Mouse (Mus musculus): Measurements from ENCODE around the gene Rnf150.

Rnf150 gene

DNA sequence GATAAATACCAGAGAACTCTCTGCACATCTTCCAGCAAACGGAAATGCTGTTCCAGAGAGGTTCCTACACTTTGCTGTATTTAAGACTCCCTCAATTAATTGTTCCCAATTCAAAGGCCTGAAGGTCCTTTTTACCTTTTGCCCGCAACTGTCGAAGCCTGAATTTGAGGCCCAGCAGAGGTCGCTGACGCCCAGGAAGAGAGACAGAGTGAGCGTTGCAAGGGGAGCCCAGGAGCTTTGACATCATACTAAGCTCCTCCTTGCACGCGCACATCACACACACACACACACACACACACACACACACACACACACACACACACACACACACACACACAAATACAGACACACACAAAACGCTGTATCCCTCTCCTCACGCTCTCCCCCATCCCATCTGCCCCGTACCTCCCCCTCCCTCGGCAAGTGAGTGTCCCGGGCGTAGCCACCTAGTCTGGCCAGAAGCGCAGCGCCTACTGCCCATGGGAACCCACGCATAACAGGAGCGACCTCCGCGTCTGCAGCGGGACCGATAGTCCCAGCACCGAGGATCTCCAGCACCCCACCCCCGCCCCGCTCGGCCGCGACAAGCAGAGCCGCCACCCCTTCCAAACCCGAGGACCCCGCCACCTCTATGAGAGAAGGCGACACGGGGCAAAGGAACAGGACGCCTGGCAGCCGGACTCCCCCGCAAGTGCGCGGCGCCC is at the start of gene Rnf150:
TSS of gene Rnf150 (plus strand) at position 316 of the 704 bp plus-strand sequence.
- peak; percentile 74 for DNase-seq (ENCODE audit: extremely low spot score)

DNA sequence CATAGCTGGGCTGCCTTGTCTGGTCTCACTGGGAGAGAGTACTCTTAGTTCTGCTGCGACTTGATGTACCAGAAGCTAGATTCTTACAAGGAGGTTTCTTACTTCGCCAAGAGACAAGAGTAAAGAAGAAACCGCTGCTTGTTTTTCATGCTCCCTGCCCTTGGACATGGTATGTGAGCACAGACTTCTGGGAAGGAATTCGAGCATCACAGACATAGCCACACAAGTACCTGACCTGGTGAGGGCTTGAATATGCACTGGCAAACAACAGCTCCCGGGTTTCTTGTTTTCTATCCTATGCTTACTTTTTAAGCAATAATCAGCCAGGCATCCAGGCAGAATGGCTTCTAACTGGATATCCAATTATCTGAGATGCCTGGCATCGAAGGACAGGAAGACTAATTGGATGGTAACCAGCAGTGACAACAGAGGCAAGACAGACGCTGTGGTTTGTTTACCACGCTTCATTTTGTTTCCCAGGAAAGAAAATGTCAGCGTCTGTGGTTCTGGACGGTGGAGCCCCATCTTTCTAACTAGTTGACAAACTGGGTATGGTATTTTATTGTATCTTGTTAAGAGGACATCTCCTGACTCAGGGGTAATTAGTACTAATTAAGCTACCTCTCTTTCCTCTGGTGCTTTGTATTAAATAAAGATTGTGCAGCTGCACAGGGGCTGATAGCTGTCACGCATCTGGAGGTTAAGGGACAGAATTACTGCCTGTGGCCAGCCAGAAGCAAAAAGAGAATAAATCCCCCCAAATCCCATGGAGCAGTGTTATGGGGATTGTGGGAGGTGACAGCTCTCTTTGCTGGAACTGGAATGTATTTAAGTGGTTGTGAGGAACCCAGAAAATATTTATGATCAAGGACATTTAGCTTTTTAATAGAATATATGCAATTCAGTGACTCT is 36.8 kb upstream of the Rnf150 start:
- no peak for DNase-seq (ENCODE audit: extremely low spot score)

DNA sequence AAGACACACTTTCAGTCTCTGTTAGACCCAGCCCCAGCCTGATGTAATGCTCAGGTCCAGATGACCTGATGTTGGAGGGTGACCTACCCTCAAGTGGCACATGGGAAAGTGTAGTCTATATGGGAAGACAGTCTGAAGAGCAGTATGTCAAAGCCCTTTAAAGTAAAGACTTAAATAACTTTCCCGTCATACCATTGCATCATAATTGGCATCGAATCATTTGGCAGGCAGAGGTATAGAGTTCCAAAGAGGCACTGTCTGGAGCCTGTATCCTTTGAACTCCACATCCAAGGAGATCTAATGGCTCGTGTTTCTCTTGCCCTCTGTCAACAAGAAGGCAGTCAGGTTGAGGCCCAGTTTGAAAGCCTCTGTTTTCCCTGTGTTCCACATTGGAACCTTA is 22.7 kb upstream of the Rnf150 start:
- no peak for DNase-seq (ENCODE audit: extremely low spot score)

DNA sequence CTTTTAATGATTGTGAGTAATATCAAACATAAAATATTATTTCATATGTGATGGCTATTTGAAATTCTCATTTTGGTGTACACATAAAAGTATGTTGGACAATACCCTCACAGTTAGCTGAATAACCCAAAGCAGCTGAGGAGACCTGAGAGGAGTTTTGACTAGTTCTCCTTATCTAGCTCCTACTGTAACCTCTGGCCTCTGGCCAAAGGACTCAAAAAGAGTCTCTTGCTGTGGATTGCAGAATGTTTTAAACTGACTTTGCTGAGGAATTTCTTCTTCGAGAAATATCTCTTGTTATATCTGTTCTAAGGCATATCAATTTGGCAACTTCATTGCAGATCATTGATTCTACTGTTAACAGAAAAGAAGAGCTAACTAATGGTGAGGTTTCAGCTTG is 22.2 kb upstream of the Rnf150 start:
- DNase-seq (ENCODE audit: extremely low spot score) = no peak

DNA sequence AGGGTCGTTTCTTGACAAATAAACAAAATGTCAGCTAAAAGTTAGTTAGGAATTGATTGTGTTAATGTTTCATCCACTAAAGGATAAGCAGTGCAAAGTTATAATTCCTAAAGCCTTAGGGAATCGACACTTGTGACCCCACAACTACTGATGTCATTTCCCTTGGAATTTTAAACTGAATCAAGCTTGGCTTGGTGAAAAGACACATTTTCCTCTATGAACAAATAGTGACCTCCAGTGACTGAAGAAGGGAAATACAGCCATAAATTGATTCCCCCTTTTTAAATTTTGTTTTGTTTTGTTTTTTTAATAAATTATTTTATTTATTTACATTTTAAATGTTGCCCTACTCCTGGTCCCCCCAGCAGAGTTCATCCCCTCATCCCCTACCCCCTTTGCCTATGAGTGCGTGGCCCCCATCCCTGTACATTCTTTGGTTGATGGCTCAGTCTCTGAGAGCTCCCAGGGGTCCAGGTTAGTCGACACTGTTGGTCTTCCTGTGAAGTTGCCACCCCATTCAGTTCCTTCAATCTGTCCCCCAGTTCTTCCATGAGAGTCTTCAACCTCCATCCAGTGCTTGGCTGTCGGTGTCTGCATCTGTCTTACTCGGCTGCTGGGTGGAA is 21.5 kb upstream of the Rnf150 start:
- DNase-seq (ENCODE audit: extremely low spot score) = no peak

DNA sequence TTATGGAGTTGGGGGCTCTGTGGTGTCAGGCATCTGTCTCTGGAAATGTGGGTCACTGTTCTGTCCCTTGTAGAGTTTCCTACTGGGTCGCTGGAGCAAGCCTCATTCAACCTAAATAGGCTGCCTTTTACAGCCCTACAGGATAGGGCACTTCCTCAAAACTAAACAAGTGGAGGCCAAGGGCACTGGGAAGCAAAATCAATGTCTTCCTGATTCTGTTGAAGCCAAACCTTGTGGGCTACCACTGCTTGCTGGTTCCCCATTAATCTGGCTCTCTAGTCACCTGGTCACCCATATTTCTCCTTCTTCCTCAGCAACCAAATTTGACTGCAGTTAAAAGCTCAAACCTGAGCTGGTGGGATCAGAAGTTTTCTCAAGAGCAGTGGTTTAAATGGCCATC is 19.5 kb upstream of the Rnf150 start:
- no peak for DNase-seq (ENCODE audit: extremely low spot score)

DNA sequence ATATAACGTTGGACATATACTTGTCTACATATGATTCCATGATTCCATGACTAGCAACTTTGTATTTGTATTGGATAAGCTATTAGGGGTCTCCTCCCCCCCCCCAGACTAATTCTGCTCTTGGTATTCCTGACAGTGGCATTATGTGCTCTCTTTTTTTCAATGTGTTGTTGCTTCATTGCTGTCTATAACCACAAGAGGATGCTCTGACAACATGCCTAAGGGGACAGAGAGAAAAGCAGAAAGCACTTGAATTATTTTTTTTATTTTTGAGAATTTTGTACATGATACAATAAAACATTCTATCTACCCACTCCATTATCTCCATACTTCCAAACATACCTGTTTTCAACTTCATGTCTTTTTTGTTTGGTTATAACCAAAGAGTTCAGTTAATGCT is 18.7 kb upstream of the Rnf150 start:
- no peak for DNase-seq (ENCODE audit: extremely low spot score)

DNA sequence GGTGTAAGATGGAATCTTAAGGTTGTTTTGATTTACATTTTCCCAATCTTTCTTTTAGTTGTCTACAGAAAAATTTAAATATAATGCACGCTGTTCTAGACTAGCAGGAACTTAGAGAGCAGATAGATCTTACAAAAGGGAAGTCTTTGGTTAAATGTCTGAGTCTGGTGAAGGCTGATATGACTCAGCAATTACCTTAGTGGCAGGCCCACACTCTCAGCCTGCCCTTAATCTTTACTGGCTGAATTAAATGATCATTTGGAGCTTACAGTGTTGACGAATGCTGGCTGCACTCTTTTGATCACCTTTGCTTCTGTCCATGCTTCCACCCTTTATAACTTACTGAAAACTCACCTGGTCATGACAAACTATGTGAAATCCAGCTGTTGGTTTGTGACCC is 17.1 kb upstream of the Rnf150 start:
- DNase-seq (ENCODE audit: extremely low spot score) = no peak

DNA sequence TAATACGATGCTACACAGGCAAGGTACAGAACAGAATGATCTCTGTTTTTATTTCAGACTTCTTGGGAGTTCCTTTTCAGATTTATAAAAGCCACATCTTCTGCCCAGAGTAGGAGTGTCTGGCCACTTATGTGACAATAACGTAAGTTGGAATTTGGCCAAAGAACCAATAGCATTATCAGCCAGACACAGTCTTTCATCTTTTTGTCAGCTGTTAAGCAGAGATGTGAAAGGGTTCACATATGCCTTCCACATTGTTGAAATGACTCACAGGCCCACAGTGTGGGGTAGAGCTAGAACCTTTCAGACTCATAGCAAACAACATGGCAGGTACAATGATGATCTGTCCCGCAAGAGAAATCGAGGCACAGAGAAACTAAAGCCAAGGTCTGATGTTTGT is 16.4 kb upstream of the Rnf150 start:
- DNase-seq (ENCODE audit: extremely low spot score) = no peak

DNA sequence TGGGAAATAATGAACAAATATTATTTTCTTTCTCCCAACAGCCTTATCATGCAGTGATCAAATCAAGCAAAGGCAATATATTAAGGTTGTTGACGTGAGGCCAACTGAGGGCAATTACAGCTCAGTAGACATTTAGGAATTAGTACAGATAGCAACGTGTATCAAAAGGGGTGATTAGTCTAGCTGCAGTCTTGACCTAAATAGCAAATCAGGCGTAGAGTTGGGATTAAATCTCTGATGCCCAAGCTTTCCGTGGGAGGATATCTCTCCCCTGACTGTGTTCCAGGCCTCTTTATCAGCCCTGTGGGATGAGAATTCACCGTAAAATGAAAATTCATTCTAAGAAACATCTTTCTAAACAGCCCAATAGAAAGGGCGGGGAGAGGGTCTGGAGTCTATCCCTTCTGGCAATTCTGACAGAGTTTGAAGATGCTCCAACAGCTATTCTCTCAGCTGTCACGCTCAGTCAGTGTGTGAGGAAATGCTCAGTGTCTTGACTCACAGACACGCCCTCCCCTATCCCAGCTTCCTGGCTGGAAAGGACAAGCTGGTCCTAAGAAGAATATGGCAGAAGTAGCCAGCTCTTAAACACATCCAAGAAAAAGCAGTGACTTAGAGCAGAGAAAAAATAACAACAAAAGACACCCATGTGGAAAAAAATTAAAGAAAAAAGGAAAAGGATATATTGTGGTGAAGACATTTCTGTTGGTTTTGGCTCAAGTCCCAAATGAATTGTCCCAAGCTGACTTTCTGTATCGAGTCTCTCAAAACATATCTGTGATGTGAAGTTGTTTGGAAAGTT is 4.4 kb upstream of the Rnf150 start:
- DNase-seq (ENCODE audit: extremely low spot score) = no peak

DNA sequence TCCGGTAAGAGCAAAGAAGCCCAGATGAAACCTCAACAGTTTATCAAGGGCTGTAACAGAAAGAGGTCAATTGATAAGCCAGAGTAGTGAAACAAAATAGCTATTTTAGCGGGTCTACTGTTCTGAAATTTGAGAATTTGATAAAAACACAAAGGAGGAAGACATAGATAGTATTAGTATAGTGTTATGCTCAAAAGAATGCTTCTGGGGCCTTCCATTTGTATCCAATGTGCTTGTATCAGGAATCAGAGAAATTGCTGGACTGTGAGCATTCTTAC is 3.9 kb upstream of the Rnf150 start:
- no peak for DNase-seq (ENCODE audit: extremely low spot score)

DNA sequence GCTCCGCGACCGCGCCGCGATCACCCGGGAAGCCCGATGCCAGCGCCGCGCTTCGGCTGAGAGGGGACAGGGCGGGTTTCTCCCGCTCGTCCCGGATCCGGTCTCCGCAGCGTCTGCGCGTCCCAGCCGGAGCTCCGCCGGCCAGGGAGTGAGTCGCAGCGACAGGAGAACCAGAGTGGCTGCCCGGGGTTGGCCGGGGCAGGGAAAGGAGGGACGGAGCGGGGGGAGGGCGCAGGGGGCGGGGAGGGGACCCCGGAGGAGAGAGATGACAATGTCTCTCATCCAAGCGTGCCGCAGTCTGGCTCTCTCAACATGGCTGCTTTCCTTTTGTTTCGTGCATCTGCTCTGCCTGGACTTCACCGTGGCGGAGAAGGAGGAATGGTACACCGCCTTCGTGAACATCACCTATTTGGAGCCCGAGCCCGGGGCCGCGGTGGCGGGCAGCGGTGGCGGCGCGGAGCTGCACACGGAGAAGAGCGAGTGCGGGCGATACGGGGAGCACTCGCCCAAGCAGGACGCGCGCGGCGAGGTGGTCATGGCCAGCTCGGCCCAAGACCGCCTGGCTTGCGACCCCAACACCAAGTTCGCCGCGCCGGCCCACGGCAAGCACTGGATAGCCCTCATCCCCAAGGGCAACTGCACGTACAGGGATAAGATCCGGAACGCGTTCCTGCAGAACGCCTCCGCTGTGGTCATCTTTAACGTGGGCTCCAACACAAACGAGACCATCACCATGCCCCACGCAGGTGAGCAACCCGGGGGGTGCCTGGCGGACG is 777 bp downstream of the Rnf150 start:
- peak; percentile 74 for DNase-seq (ENCODE audit: extremely low spot score)

DNA sequence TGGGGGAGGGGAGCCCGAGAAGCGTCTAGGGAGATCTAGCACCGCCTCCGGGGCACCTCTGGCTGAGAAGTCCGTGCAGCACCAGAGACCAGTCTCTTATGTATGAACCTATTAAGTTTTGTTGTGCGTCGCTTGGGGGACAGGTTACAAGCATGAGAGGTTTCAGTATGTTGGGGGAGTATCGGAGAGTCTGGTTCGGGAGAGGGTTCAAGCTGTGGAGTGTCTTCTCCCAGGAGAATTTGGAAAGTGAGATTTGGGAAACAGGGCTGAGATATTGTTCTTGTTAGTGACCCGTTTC is 1.3 kb downstream of the Rnf150 start:
- DNase-seq (ENCODE audit: extremely low spot score) = no peak

DNA sequence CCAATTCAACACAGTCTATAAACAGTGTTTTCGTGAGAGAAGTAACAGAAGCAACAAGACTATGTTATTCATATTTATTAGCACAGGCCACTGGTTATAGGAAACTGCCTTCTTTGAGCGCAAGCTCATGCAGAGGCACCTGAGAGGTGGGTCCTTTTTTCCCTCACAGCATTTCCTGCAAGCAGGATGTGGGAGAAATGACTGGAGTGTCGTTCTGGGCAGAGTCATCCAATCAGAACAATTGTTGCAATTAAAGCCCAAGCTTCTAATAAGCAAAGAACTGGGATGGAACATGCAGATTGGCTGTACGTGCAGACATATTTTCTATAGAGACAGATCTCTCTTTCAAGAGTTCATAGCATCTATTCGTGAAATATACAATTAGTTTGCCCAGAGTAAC is 2.1 kb downstream of the Rnf150 start:
- no peak for DNase-seq (ENCODE audit: extremely low spot score)

DNA sequence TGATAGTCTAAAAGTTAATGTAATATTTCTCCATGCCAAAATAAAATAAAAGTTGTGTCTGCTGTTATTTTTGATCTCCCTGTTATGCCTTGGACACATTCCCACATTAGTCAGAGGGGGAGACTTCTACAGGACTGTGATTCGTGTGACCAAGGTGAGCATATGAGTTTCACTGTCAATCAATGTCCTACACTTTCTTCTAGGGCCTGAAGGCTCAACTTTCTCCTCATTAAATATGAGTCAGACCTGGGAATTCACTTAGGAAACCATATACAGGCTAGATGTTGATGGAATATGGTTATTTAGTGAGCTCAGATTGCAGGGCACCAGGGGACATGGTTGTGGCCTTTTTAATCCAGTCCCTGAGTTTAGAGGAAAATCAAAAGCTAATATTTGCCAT is 3.1 kb downstream of the Rnf150 start:
- no peak for DNase-seq (ENCODE audit: extremely low spot score)

DNA sequence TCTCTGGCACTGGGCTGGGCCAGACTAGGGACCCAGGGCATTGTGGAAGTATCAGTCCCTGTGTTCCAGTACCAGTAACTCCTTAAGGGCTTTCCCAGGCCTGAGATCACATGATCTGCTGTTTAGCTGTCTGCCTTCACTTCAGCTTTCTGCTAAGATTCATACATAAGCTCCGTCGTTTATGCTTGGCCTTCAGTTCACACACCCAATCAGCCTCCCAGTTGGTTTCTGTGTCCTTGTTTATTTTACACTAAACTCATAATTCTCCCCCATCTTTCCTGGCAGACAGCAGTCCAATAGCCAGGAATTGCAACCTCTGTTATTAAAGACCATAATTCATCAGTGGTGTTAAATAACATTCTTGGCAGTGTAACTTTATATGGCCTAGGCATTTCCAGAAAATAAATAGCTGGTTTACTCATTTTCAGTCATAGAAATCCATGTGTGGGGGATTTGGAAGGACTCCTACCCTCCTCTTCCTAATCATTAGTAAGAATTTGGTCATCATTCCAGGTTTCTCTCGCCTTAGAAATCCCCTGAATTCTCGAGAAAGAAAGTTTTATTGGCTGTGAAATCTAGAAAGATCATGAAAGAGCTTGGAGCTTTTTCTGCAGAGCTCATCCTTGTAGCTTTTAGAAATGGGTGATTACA is 7.8 kb downstream of the Rnf150 start:
- DNase-seq (ENCODE audit: extremely low spot score) = no peak

DNA sequence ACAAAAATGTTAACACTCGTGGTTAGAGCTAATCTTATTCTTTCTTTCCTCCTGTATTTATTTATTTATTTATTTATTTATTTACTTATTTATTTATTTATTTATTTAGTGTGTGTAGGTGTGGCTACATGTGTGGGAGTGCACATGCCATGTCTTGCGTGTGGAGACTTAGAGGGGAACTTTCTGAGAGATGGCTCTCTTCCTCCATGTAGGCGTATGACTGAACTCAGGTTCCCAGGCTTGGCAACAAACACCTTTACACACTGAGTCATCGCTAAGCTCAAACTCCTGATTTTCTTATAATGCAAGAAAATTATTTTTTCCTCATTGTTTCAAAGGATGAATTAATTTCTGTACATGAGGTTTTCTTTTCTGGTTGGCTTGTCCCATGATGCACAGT is 8.8 kb downstream of the Rnf150 start:
- DNase-seq (ENCODE audit: extremely low spot score) = no peak

DNA sequence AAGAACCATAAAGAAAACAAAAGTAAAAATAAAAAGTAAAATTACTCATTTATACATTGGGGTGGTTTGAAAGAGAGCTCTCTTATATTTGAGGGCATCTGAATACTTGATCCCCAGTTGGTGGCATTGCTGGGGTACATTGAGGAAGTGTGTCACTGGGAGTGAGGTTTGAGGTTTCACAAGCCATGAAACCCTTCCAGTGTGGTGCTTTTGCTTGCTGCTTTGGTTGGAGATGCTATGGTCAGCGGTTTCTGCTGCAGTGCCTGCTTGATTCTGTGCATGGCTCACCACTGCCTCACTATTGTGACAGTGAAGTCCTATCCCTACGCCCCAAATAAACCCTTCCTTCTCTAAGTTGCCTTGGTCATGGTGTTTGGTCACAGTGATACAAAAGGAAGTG is 10.9 kb downstream of the Rnf150 start:
- DNase-seq (ENCODE audit: extremely low spot score) = no peak

DNA sequence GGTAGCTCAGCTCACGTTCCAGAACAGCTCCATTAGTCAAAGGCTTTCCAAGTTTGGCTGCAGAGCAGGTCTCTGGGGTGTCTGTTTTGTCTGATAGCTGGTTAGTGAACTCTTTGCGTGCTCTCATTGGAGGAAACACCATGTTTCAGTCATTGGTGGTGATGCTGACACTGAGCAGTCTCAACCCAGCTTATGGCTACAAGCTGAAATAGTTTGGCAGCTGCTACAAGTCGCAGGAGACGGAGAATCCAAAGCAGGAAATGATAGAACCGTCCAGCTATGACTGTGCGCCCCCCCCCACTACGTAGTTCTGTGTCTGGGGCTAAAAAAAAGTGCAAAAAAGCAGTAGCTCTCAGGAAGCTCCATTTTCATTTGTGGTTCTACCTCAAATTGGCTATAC is 12.0 kb downstream of the Rnf150 start:
- no peak for DNase-seq (ENCODE audit: extremely low spot score)

DNA sequence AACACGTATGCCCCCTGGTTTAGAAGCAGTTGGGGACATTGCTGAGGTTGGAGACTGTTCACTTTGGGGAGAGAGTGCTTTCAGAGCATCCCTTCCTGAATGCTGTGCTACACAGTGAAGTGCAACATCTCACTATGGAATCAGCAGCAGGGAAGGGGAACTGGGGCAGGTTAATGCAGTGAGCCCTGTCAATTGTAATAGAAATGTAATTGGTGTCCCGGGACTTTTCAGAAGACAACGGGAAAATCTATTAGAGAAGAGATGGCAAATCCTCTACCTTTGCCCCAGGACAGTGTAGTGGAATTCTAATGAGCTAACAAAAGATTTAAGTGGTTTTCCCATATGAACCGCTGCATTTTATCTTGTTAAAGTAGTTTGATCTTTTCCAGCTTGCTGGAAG is 21.3 kb downstream of the Rnf150 start:
- DNase-seq (ENCODE audit: extremely low spot score) = no peak

DNA sequence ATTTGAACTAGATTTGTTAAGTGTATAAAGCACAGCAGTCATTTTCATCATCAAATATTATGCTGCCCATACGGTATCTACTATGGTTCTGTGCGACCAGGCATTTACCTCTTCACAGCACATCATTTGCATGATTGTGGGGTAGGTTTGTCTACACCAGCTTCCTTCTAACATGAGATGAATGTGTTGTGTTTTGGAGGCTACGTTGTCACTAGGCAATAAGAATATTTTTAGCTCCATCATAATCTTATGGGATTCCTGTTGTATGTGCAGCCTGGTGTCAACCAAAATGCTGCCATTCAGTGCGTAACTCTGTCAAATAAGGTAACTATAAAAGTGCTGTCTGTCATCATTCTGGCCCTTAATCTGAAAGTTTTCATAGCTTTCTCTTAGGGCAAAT is 24.1 kb downstream of the Rnf150 start:
- no peak for DNase-seq (ENCODE audit: extremely low spot score)

All from embryo, embryonic 9.5 days (tissue).